Mouse (Mus musculus) gastrocnemius, postnatal 36 days (tissue): ENCODE data around the gene Krtap17-1. TPM values are rescaled to one million over a fixed set of nuclear protein-coding genes. Genes with fewer than 3 reads are reported as not detected.

Experiments used
- DNase-seq, 2 experiments: peaks; one replicate each; pipeline ENCODE4 v3.0.0; 2022
- intact Hi-C: fragments of 180-260 bp; cut with DNase I; formaldehyde crosslinking; loops from one replicate; pipeline ENCODE4 v1.15.1; 2025
- total RNA-seq, 2 experiments: library from RNA; stranded (reverse); gene quantifications; 2 replicates each; pipeline ENCODE4 v1.2.3; 2021

Krtap17-1 gene
- total RNA-seq, 2 experiments from 2014 or later, result not detected

DNA sequence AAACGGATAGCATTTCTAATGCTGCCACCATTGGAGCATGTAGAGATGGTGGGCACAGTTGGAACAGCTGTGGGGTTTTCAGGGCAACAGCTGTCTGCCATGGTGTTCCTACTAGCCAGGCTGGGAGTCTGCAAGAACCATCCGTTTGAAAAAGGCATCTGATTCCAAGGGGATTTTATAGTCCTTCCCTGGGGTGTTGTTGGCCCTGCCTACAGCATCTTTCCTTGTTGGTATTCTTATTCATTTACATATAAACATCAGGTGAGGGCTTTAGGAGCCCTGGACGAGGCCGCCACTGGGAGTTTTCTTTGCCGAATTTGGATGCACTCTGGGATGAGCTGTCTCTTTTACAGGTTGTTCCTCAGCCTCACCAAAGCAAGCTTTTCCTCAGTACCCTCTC, 14.8 kb downstream of the Krtap17-1 start, which contains the start of gene Krtap29-1:
TSS of gene Krtap29-1 (minus strand) at position 101 of the 400 bp plus-strand sequence.
- intact Hi-C loops, result no loop called here
- no peak for DNase-seq

DNA sequence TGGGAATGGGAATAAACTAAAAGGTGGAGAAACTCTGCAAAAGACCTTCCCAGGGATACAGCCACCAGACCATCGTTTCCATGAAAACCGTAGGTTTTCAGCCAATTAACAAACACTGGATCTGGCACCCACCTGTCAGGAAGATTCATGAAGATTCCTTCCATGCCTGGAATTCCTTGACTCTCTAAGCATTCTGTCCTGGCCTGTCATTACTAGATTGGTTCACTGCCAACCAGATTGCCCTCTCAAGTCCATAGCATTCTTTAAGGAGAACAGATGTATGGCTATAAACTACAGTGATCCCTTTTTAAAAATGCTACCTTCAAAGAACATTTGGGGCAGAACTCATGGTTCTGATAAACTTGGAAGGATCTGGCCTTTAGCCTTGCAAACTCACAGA, 27.8 kb downstream of the Krtap17-1 start:
- DNase-seq, result no peak
- intact Hi-C loops, result no loop called here

DNA sequence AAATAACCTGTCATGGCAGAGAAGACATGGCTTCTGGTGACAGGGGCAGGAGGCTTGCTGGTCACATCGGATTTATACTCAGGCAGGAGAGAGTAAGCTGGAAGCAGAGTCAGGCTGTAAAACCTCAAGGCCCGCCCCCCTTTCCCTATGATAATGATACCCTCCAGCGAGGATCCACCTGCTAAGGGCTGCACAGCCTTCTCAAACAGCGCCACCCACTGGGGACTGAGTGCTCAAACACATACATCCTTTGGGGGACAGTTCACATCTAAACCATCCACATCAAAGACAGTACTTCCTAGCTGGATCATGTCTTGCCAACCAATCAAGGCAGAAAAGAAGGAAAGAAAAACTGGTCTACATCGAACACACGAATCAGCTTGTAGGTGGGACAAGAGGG, 29.6 kb downstream of the Krtap17-1 start:
- no peak for DNase-seq
- intact Hi-C loops, result no loop called here

DNA sequence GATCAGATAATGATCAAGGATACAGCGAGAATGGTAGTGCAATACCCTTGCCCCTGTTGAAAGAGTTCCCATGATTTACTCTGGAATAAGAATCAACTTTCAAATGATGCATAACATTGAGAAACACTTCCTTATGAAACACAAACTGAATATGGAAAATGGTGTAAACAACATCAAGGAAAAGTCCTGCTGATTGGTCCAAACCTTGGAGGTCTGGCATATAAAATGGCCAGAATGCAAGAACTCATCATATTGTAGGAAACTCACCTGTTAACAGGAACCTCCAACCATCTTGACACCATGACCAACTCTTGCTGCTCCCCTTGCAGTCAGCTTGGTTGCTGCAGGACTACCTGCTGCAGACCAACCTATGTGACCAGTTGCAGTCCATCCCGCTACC, 45.6 kb downstream of the Krtap17-1 start, which contains the start of gene Krtap9-5:
TSS of gene Krtap9-5 (plus strand) at position 301 of the 400 bp plus-strand sequence.
- intact Hi-C loops, result no loop called here
- DNase-seq, result no peak

Other genes with a start within 250 kb of the Krtap17-1 start
- gene Gm11595, start 221.1 kb downstream of the Krtap17-1 start, total RNA-seq, result not detected
- gene Krtap4-8, start 213.3 kb downstream of the Krtap17-1 start, total RNA-seq, result not detected
- gene Krtap4-9, start 208.8 kb downstream of the Krtap17-1 start, total RNA-seq, result not detected
- gene Gm11596, start 200.5 kb downstream of the Krtap17-1 start, total RNA-seq, result not detected
- gene Gm11569, start 195.1 kb downstream of the Krtap17-1 start, total RNA-seq, result not detected
- gene Gm11554, start 189.5 kb downstream of the Krtap17-1 start, total RNA-seq, result not detected
- gene Krtap4-13, start 184.1 kb downstream of the Krtap17-1 start, total RNA-seq, result not detected
- not detected for gene Gm11564, start 178.3 kb downstream of the Krtap17-1 start, total RNA-seq
- not detected for gene 2300003K06Rik, start 155.9 kb downstream of the Krtap17-1 start, total RNA-seq
- gene Krtap4-16, start 142.4 kb downstream of the Krtap17-1 start, total RNA-seq, result not detected
- not detected for gene Gm11568, start 136.1 kb downstream of the Krtap17-1 start, total RNA-seq
- not detected for gene Gm11559, start 129.5 kb downstream of the Krtap17-1 start, total RNA-seq
- gene Krtap9-1, start 120.6 kb downstream of the Krtap17-1 start, total RNA-seq, result not detected
- not detected for gene Gm11567, start 114.8 kb downstream of the Krtap17-1 start, total RNA-seq
- not detected for gene Krtap31-1, start 86.1 kb downstream of the Krtap17-1 start, total RNA-seq
- gene Gm11565, start 79.2 kb downstream of the Krtap17-1 start, total RNA-seq, result not detected
- not detected for gene Krtap31-2, start 57.7 kb downstream of the Krtap17-1 start, total RNA-seq
- gene Krtap9-5, start 45.5 kb downstream of the Krtap17-1 start, total RNA-seq, result not detected
- gene Krtap29-1, start 14.9 kb downstream of the Krtap17-1 start, total RNA-seq, result not detected
- not detected for gene Krtap16-1, start 7.4 kb downstream of the Krtap17-1 start, total RNA-seq
- gene Krt33a, start 22.2 kb upstream of the Krtap17-1 start, total RNA-seq, result not detected
- not detected for gene Krt33b, start 35.9 kb upstream of the Krtap17-1 start, total RNA-seq
- not detected for gene Krt34, start 47.6 kb upstream of the Krtap17-1 start, total RNA-seq
- not detected for gene Krt31, start 56.6 kb upstream of the Krtap17-1 start, total RNA-seq
- not detected for gene Krt32, start 94.2 kb upstream of the Krtap17-1 start, total RNA-seq
- gene Krt35, start 102.2 kb upstream of the Krtap17-1 start, total RNA-seq, result not detected
- gene Krt36, start 111.6 kb upstream of the Krtap17-1 start, total RNA-seq, result not detected
- gene Krt13, start 127.6 kb upstream of the Krtap17-1 start, total RNA-seq, result not detected
- not detected for gene Krt15, start 141.9 kb upstream of the Krtap17-1 start, total RNA-seq
- gene Krt19, start 154.7 kb upstream of the Krtap17-1 start, total RNA-seq, result under 1 TPM; 0.41 to 0.57 TPM
- not detected for gene Krt9, start 199.3 kb upstream of the Krtap17-1 start, total RNA-seq
- not detected for gene Krt14, start 213.6 kb upstream of the Krtap17-1 start, total RNA-seq